Mouse (Mus musculus) right cerebral cortex, postnatal 10 days (tissue): Measurements from ENCODE around the gene Gm11555.
"Not testable (repeated sequence)": the region's sequence is repeated elsewhere in the genome, so short reads cannot be mapped to it uniquely, and the experiment has no call there.

ENCODE experiments used
- DNase-seq, 2 experiments: peaks; one replicate each; pipeline ENCODE4 v3.0.0; 2021; ENCODE audit warnings: low spot score in 2 of 2

Gene Gm11555

GRCm38 (mm10) chr11:99603208-99603607 lies 46.8 kb downstream of the Gm11555 start, which contains the start of gene Gm11938:
Gene Gm11938 (minus strand): TSS chr11:99603308.
- DNase-seq, result not testable (repeated sequence)
